Mouse (Mus musculus) layer of hippocampus, postnatal 10 days (tissue): Measurements from ENCODE around the gene Rgs3. TPM values are rescaled to one million over a fixed set of nuclear protein-coding genes. Genes with fewer than 3 reads are reported as not detected.
A peak's percentile ranks its signal among the peaks of the same experiment; 100 is the strongest.
"Not testable (repeated sequence)": the region's sequence is repeated elsewhere in the genome, so short reads cannot be mapped to it uniquely, and the experiment has no call there.

Experiments
- DNase-seq, 2 experiments: peaks; one replicate each; pipeline ENCODE4 v3.0.0; 2021; ENCODE audit warnings: low spot score in 2 of 2
- total RNA-seq, 2 experiments: library from RNA; stranded (reverse); gene quantifications; 2 replicates each; pipeline ENCODE4 v1.2.3; 2021

Rgs3 gene
- total RNA-seq, 2 experiments from 2014 or later = 22.2 to 23.9 TPM

GRCm38 (mm10) chr4:62544801-62545200 is 14.8 kb upstream of the Rgs3 start:
- no peak for DNase-seq

DNA sequence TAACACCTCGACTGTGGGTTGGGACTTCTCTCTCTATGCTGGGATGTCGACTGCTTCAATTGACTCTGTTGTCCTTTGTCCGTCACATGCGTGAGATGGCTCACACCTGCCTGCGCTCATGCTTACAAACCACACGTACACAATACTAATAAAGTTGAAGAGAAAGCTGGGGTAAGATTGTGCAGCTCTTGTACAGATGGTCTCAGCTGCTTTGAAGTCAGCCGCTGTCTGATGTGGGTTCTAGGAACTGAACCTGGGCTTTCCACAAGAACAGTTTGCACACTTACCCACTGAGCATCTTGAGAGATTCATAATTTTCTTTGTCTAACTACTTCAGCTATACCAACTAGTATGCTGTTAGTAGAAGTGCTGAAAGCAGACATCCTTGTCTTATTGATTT is 7.7 kb upstream of the Rgs3 start:
- DNase-seq = no peak

GRCm38 (mm10) chr4:62557436-62557835 is 2.2 kb upstream of the Rgs3 start:
- DNase-seq = no peak

GRCm38 (mm10) chr4:62560963-62561629 is 1.4 kb downstream of the Rgs3 start:
- DNase-seq = peak; percentile 80 to 83

- DNase-seq = no peak
Observed at GRCm38 (mm10) chr4:62561630-62562001, 2.0 kb downstream of the Rgs3 start.

DNA sequence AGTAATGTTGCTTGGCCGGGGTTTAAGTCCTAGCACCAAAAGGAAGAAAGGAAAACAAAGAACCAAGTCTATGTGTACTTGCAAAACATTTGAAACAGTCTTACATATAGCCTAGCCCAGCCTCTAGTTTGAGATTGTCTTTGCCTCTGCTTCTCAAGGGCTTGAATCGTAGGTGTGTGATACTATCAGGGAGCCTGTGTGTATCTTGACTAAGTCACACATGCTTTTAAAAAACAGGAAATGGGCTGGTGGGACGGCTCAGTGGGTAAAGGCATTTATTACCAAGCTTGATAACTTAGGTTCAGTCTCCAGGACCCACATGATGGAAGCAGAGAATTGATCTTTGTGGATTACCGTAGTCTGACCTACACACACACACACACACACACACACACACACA is 2.4 kb downstream of the Rgs3 start:
- DNase-seq = no peak

GRCm38 (mm10) chr4:62566530-62566929 is 6.9 kb downstream of the Rgs3 start:
- DNase-seq = no peak

DNA sequence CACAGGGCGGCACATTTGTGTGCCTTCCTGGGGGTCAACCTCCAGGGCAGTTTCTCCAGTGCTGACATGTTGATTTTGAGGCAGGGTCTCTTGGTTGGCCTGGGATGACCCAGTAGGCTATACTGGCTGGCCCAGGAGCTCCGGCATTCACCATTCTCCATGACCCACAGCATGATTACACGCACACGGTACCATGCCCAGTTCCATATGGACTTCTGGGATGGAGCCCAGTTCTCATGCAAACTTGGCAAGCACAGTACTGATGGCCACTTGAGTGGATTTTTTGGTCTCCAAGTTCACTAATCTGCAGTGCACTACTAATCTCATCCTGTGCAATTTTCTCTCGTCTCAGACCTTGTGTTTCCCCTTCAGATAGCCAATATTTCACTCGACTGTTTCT is 8.0 kb downstream of the Rgs3 start:
- no peak for DNase-seq

DNA sequence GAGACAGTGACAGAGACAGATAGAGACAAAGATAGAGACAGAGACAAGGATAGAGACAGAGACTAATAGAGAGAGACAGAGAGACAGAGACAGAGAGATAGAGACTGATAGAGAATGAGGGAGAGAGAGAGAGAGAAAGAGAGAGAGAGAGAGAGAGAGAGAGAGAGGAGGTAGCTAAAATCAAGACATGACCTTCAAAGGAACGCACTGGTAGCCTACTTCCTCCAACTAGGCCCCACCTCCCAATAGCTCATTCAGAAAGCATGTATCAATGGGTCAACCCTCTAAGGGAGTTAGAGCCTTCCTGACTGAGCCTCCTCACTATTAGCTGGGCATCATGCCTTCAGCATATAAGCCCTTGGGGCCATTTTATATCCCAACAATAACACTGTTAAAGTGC is 8.7 kb downstream of the Rgs3 start:
- DNase-seq = no peak

GRCm38 (mm10) chr4:62569603-62570002 is 10.0 kb downstream of the Rgs3 start:
- DNase-seq = no peak

DNA sequence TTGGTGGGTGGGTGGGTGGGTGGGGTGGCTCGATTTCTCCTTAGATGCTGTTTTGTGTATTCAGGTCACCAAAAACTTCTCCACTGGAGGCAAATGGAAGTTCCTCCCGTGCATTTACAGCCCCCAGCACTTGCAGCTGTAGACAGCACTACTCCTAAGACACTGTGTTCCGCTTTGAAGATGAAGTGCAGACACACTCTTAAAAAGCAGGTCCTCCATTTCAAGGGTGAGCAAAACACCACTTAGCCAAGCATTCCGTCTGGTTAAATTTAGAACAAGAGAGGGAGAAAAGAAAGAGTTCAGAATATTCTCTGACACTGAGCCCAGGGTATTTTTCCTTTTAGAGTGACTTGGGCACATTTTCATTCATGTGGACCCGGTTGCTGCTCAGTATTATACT is 10.4 kb downstream of the Rgs3 start:
- DNase-seq = no peak

DNA sequence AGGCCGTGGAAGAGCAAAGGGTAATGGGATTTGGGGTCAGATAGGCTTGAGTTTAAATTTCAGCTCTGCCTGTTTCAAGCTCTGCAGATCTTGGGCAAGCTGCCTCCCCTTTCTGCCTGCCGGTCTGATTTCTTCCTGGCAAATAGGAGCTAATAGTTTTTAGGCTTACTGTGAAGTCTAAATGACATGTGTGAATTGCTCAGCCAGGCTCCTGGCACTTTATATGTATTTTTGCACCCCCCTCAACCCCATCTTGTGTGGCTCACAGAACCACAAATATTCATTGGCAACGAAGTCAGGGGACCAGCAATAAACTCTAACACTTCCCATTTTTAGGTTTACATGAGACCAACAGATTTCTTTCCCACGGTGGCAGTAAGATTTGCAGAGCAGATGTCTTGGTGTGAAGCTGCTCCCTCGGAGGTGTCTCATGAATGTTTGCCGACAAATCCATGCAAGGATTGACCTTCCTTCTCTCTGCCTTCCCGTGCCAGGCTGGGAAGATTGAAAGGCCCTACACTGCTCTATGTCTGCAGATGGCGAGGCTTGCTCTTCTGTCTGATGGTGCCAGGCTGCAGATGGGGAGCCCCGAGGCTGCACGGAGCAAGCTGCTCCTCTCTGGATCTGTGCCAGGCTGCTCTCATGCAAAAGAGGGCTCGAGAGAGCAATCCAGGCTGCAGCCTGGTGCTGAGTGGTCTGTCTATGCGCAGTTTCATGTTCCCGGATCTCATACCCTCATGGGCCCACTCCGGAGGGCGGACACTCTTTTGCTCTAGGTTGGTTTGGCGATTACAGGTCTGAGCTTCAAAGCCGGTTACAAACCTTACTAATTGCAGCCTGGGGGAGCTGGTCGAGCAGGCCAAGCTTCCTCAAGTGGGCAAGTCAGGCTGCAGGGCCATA is 23.0 kb downstream of the Rgs3 start:
- DNase-seq = peak; percentile 82 to 85

DNA sequence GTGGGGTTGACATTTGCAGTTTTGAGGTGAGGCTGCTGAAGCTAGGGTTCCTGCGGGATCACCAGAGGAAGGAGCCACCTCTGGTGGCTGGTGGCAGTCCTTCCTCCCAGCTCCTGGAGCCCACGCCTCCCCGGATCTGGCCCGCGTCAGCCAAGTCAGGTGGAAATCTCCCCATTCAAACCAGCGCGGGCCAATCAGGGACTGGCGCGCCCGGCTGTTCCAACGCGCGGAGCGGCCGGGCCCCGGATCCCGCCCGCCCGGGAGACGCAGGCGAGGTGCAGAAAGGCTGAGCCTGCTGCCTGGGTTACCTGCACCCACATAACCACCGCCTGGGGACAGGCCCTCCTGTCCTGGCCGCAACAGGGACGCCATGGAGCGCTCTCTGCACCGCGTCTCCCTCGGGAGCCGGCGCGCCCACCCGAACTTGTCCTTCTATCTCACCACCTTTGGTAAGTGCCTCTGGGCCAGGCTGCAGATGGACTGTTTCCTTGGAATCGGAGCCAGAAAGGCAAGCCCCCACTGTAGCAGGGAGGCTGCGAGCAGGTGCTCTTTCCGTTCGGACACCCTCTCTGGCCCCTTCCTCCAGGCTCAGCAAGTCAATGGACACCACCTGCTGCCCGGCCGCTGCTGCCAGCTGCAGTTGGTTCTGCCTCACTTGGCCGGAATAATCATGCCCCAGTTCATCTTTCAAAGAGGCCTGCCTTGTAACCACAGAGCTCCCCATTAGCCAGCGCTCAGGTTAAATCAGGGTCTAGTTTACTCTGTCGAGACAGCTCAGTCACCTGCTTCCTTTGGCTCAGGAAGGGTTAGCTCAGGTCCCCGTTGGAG is 23.8 kb downstream of the Rgs3 start:
- peak; percentile 47 to 63 for DNase-seq

DNA sequence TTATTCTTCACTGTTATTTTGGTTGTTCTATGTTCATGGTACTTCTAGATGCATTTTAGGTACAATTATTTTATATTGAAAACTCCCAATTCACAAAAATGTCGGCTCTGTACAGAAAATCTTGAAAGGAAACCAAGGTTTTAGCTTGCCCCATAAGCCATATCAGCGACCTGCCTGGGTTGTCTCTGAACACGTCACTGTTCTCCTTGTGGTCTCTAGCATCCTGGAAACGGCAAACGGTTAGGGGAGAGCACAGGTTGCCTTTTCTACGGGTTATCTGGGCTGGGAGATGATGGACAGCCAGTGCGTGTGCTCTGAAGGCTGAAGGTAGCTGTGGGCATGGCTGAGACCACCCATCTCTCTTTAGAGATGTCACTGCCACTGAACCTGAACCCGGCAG is 27.4 kb downstream of the Rgs3 start:
- no peak for DNase-seq

- no peak for DNase-seq
Observed at GRCm38 (mm10) chr4:62590878-62591277, 31.2 kb downstream of the Rgs3 start.

GRCm38 (mm10) chr4:62591326-62591725 is 31.7 kb downstream of the Rgs3 start:
- peak in 1 of 2 experiments; percentile 38 for DNase-seq

- not testable (repeated sequence) for DNase-seq
Observed at GRCm38 (mm10) chr4:62593546-62594240, 34.0 kb downstream of the Rgs3 start.

DNA sequence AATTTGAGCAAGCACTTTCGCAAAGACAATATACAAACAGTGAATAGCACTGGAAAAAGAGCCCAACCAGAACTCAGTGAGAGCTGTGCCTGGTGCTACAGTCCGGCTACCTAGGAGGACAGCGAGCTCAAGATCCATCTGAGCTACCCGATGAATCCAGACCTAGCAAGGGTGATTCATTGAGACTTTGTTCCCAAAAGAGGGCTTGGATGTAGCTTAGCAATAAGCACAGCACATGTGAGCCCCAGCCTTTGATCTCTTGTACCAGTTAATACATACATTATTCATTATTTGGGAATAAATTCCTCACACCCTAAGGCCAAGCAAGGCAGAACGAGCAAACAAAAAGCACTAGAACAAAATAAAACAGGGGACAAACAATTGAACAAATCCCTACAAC is 34.8 kb downstream of the Rgs3 start:
- no peak for DNase-seq

- peak; percentile 39 to 63 for DNase-seq
Observed at GRCm38 (mm10) chr4:62596051-62596450, 36.4 kb downstream of the Rgs3 start.

DNA sequence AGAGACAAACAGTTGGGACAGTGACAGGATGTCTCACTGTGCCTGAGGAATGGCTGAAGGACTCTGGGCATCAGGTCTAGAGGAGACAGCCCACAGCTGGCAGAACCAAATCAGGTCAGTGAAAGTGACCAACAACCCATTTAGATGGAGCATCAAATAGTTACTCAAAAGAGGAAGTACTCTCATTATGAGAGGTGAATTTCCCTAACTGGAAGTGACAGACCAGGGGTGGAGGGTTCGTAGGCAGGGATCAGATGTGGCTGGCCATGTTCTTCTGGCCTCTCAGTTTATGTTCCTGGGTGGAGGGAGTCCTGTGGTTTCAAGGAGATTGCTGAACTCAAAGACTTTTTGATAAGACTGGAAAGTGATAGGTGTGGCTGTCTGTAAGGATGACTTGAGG is 40.9 kb downstream of the Rgs3 start:
- DNase-seq = no peak

GRCm38 (mm10) chr4:62603607-62604006 is 44.0 kb downstream of the Rgs3 start:
- DNase-seq = no peak
